Mouse (Mus musculus) embryonic facial prominence, embryonic 15.5 days (tissue): ENCODE results near the gene Agap2. TPM values are rescaled to one million over a fixed set of nuclear protein-coding genes. Genes with fewer than 3 reads are reported as not detected.
A peak's percentile ranks its signal among the peaks of the same experiment; 100 is the strongest.

Experiments used
- ATAC-seq: fragments of 200-750 bp; cut with Nextera tagmentation; 2 replicates; pipeline ENCODE4 v1.8.0; 2017; ENCODE audit warnings: low read depth, moderate TSS enrichment; ENCODE audit not compliant: insufficient number of reproducible peaks, low FRiP score, low TSS enrichment
- H3K27ac ChIP-seq: fragments of 300-500 bp; sonication (generic); replicated peaks from 2 replicates; pipeline ENCODE4 v1.5.1; 2015; ENCODE audit warnings: mild to moderate bottlenecking, inconsistent platforms
- H3K27me3 ChIP-seq: fragments of 300-500 bp; sonication (generic); 2 replicates; pipeline ENCODE4 v1.6.1; 2015; ENCODE audit warnings: inconsistent platforms
- H3K36me3 ChIP-seq: fragments of 300-500 bp; sonication (generic); 2 replicates; pipeline ENCODE4 v1.6.1; 2015; ENCODE audit warnings: mild to moderate bottlenecking, inconsistent platforms
- H3K4me1 ChIP-seq: fragments of 300-500 bp; sonication (generic); 2 replicates; pipeline ENCODE4 v1.6.1; 2015; ENCODE audit warnings: inconsistent platforms
- H3K4me2 ChIP-seq: fragments of 300-500 bp; sonication (generic); replicated peaks from 2 replicates; pipeline ENCODE4 v1.6.1; 2015; ENCODE audit warnings: mild to moderate bottlenecking, inconsistent platforms
- H3K4me3 ChIP-seq: fragments of 300-500 bp; sonication (generic); replicated peaks from 2 replicates; pipeline ENCODE4 v1.5.1; 2015; ENCODE audit warnings: mild to moderate bottlenecking, inconsistent platforms
- H3K9ac ChIP-seq: fragments of 300-500 bp; sonication (generic); 2 replicates; pipeline ENCODE4 v1.6.1; 2015; ENCODE audit warnings: inconsistent platforms
- H3K9me3 ChIP-seq: fragments of 300-500 bp; sonication (generic); replicated peaks from 2 replicates; pipeline ENCODE4 v1.6.1; 2016; ENCODE audit warnings: inconsistent platforms
- WGBS: fragments of 180-500 bp; shearing (Covaris S2); methylation state at CpG from one replicate; pipeline ENCODE4 v1.1.7; 2015; 5-methylcytosine and 5-hydroxymethylcytosine counted together
- polyA plus RNA-seq: library from polyadenylated mRNA; unstranded; fragments of >200 nt; fragmentation: Nextera tagmentation; extraction: Ambion mirVana; gene quantifications from 2 replicates; pipeline ENCODE4 v1.2.1, GENCODE M21; 2015

Gene Agap2
- polyA plus RNA-seq = 0.45 and 0.49 TPM in 2 replicates

GRCm38 (mm10) chr10:127075080-127075479, at the start of gene Agap2:
Gene Agap2, plus strand, starts transcription at chr10:127075284.
- ATAC-seq = no peak
- peaks cover 31% of the 10 kb centered on the region for H3K4me1 ChIP-seq
- WGBS = 64% methylated on average over 9 of the region's 9 CpGs
- H3K4me3 ChIP-seq = no peak within 1 kb of the TSS
- no peak within 1 kb of the TSS for H3K4me2 ChIP-seq
- H3K27me3 ChIP-seq = peaks cover 42% of the 10 kb centered on the region
- H3K27ac ChIP-seq = no peak within 1 kb of the TSS
- no peak within 1 kb of the TSS for H3K9ac ChIP-seq
- no peaks in the 10 kb centered on the region for H3K36me3 ChIP-seq
- H3K9me3 ChIP-seq = no peaks in the 10 kb centered on the region

- ATAC-seq = peak; percentile 81
- H3K4me1 ChIP-seq = peaks cover 5% of the 10 kb centered on the region
- H3K9me3 ChIP-seq = no peaks in the 10 kb centered on the region
- H3K27ac ChIP-seq = peak within 1 kb of the TSS; percentile 83
- H3K9ac ChIP-seq = peak within 1 kb of the TSS; percentile 83
- WGBS = 5% methylated on average over 56 of the region's 56 CpGs
- peaks cover 32% of the 10 kb centered on the region for H3K36me3 ChIP-seq
- peak within 1 kb of the TSS; percentile 85 for H3K4me2 ChIP-seq
- no peaks in the 10 kb centered on the region for H3K27me3 ChIP-seq
- H3K4me3 ChIP-seq = peak within 1 kb of the TSS; percentile 94
These were observed 44.5 kb upstream of the Agap2 start, which contains the start of gene Tsfm for GRCm38 (mm10) chr10:127030336-127031296. Gene Tsfm, minus strand, starts transcription at chr10:127030840.

GRCm38 (mm10) chr10:127033301-127033741, 41.8 kb upstream of the Agap2 start:
- Histone ChIP-seq H3K4me1 (peaks cover 5% of the 10 kb centered on the region), H3K27ac (no peak overlapping the region), H3K9ac (no peak overlapping the region), H3K4me3 (no peak overlapping the region), H3K9me3 (no peaks in the 10 kb centered on the region), H3K36me3 (peaks cover 6% of the 10 kb centered on the region; the same call in 1 of the 2 replicates), H3K27me3 (no peaks in the 10 kb centered on the region), H3K4me2 (no peak overlapping the region)
- 80% methylated on average over 8 of the region's 8 CpGs for WGBS
- no peak for ATAC-seq

- Histone ChIP-seq H3K27me3 (no peaks in the 10 kb centered on the region), H3K4me2 (no peak overlapping the region), H3K9me3 (no peaks in the 10 kb centered on the region), H3K4me1 (peaks cover 14% of the 10 kb centered on the region; the same call in 1 of the 2 replicates), H3K4me3 (no peak overlapping the region), H3K36me3 (no peaks in the 10 kb centered on the region), H3K27ac (no peak overlapping the region), H3K9ac (no peak overlapping the region)
- WGBS = 78% methylated on average over 12 of the region's 12 CpGs
- ATAC-seq = no peak
These were observed 38.8 kb upstream of the Agap2 start for GRCm38 (mm10) chr10:127036273-127036672.

- peaks cover 17% of the 10 kb centered on the region for H3K4me1 ChIP-seq
- H3K27ac ChIP-seq = no peak overlapping the region
- no peaks in the 10 kb centered on the region for H3K27me3 ChIP-seq
- H3K9me3 ChIP-seq = no peaks in the 10 kb centered on the region
- no peak overlapping the region for H3K4me3 ChIP-seq
- no peak overlapping the region for H3K9ac ChIP-seq
- no peak for ATAC-seq
- no peaks in the 10 kb centered on the region for H3K36me3 ChIP-seq
- 77% methylated on average over 12 of the region's 12 CpGs for WGBS
- H3K4me2 ChIP-seq = no peak overlapping the region
These were observed 37.4 kb upstream of the Agap2 start for GRCm38 (mm10) chr10:127037641-127038040.

- H3K4me1 ChIP-seq = peaks cover 23% of the 10 kb centered on the region
- peak overlapping the region; percentile 90 for H3K27ac ChIP-seq
- WGBS = under 1% methylated on average over 20 of the region's 20 CpGs
- peak overlapping the region; percentile 97 for H3K4me2 ChIP-seq
- H3K9ac ChIP-seq = peak overlapping the region; percentile 77
- ATAC-seq = no peak; the same call in 1 of the 2 replicates
- H3K4me3 ChIP-seq = peak overlapping the region; percentile 89
- no peaks in the 10 kb centered on the region for H3K9me3 ChIP-seq
- peaks cover 14% of the 10 kb centered on the region for H3K36me3 ChIP-seq
- H3K27me3 ChIP-seq = no peaks in the 10 kb centered on the region
These were observed 34.4 kb upstream of the Agap2 start for GRCm38 (mm10) chr10:127040569-127041214.

- Histone ChIP-seq H3K9me3 (no peaks in the 10 kb centered on the region), H3K36me3 (peaks cover 14% of the 10 kb centered on the region), H3K27ac (peak within 1 kb of the TSS; percentile 90), H3K4me1 (peaks cover 23% of the 10 kb centered on the region), H3K9ac (peak within 1 kb of the TSS; percentile 77), H3K27me3 (no peaks in the 10 kb centered on the region), H3K4me3 (peak within 1 kb of the TSS; percentile 89), H3K4me2 (peak within 1 kb of the TSS; percentile 97)
- under 1% methylated on average over 28 of the region's 28 CpGs for WGBS
- peak; percentile 76 for ATAC-seq
These were observed 33.8 kb upstream of the Agap2 start, which contains the start of the genes Mettl1 and Eef1akmt3 for GRCm38 (mm10) chr10:127041274-127041766. Gene Mettl1, plus strand, starts transcription at chr10:127041414. Gene Eef1akmt3, minus strand, starts transcription at chr10:127041513.

- Histone ChIP-seq H3K4me3 (peak overlapping the region; percentile 89), H3K27ac (peak overlapping the region; percentile 90), H3K9me3 (no peaks in the 10 kb centered on the region), H3K4me2 (peak overlapping the region; percentile 97), H3K9ac (peak overlapping the region; percentile 77), H3K4me1 (peaks cover 23% of the 10 kb centered on the region), H3K36me3 (peaks cover 14% of the 10 kb centered on the region), H3K27me3 (peaks cover 2% of the 10 kb centered on the region; the same call in 1 of the 2 replicates)
- WGBS = under 1% methylated on average over 44 of the region's 44 CpGs
- peak; percentile 86 for ATAC-seq
These were observed 33.2 kb upstream of the Agap2 start for GRCm38 (mm10) chr10:127041774-127042338.

GRCm38 (mm10) chr10:127042468-127043115, 32.5 kb upstream of the Agap2 start:
- Histone ChIP-seq H3K4me1 (peaks cover 23% of the 10 kb centered on the region), H3K27me3 (peaks cover 9% of the 10 kb centered on the region), H3K36me3 (peaks cover 14% of the 10 kb centered on the region), H3K9me3 (no peaks in the 10 kb centered on the region), H3K27ac (peak overlapping the region; percentile 90), H3K4me3 (peak overlapping the region; percentile 89), H3K9ac (peak overlapping the region; percentile 77), H3K4me2 (peak overlapping the region; percentile 97)
- 14% methylated on average over 5 of the region's 5 CpGs for WGBS
- ATAC-seq = no peak

- Histone ChIP-seq H3K4me1 (peaks cover 25% of the 10 kb centered on the region), H3K36me3 (peaks cover 14% of the 10 kb centered on the region), H3K27me3 (peaks cover 15% of the 10 kb centered on the region), H3K4me3 (0 out of 2 replicates have a peak overlapping the region, but pooled peaks have one; percentile 89), H3K9ac (no peak overlapping the region), H3K4me2 (no peak overlapping the region), H3K9me3 (no peaks in the 10 kb centered on the region), H3K27ac (no peak overlapping the region)
- WGBS = 89% methylated on average over 6 of the region's 6 CpGs
- no peak for ATAC-seq
These were observed 31.9 kb upstream of the Agap2 start for GRCm38 (mm10) chr10:127043187-127043586.
